Comparison of ENCODE assay signal across 15 mouse cellular contexts in genomic region chr16:93459497-93460240, GRCm38 (mm10).
A peak's percentile ranks its signal among the peaks of the same experiment; 100 is the strongest.
DNase-seq lines count a peak whose midpoint lies in the region; ATAC-seq lines count a peak whose summit lies in the region.
"Had no signal": no experiment of that assay in that cellular context is flagged by ENCODE, and none has a peak within 500 bp of the region (broad histone marks: within the 10 kb centered on the region; RNA-seq: fewer than 3 reads in every experiment).

No protein-coding gene starts in this region.

- peaks cover 12% of the 10 kb centered on the region for H3K4me1 ChIP-seq in forebrain, embryonic 12.5 days
- H3K4me1 ChIP-seq in forebrain, embryonic 11.5 days (replicated peaks; ENCODE audit: control insufficient read depth, insufficient read depth, low read length), result no peaks in the 10 kb centered on the region; the same call in 1 of the 2 replicates
- peaks cover 10% of the 10 kb centered on the region; the same call in 1 of the 2 replicates for H3K4me1 ChIP-seq in kidney, embryonic 14.5 days (ENCODE audit: control insufficient read depth, insufficient read depth, low read length)
- peaks cover 54% of the 10 kb centered on the region for H3K4me1 ChIP-seq in embryonic facial prominence, embryonic 10.5 days
- H3K4me1 ChIP-seq in limb, embryonic 10.5 days, result peaks cover 46% of the 10 kb centered on the region
- H3K4me1 ChIP-seq: intestine, embryonic 15.5 days; liver, embryonic 13.5 days had no signal

- H3K27me3 ChIP-seq in forebrain, embryonic 12.5 days, result peaks cover 5% of the 10 kb centered on the region; the same call in 1 of the 2 replicates
- no peaks in the 10 kb centered on the region for H3K27me3 ChIP-seq in forebrain, embryonic 11.5 days (ENCODE audit: control insufficient read depth, insufficient read depth, low read length)
- H3K27me3 ChIP-seq in kidney, embryonic 14.5 days (ENCODE audit: control insufficient read depth, insufficient read depth, low read length), result no peaks in the 10 kb centered on the region
- H3K27me3 ChIP-seq in embryonic facial prominence, embryonic 10.5 days (replicated peaks; ENCODE audit: low read depth, poor library complexity, severe bottlenecking), result peaks cover 24% of the 10 kb centered on the region; the same call in 1 of the 2 replicates
- H3K27me3 ChIP-seq in limb, embryonic 10.5 days (ENCODE audit: low read depth, poor library complexity, severe bottlenecking), result peaks cover 20% of the 10 kb centered on the region
- H3K27me3 ChIP-seq: intestine, embryonic 15.5 days had no signal

- H3K36me3 ChIP-seq in forebrain, embryonic 12.5 days (replicated peaks), result no peaks in the 10 kb centered on the region
- H3K36me3 ChIP-seq in forebrain, embryonic 11.5 days (ENCODE audit: control insufficient read depth, insufficient read depth, low read length), result no peaks in the 10 kb centered on the region
- no peaks in the 10 kb centered on the region for H3K36me3 ChIP-seq in kidney, embryonic 14.5 days (ENCODE audit: control insufficient read depth, insufficient read depth, low read length)
- no peaks in the 10 kb centered on the region for H3K36me3 ChIP-seq in embryonic facial prominence, embryonic 10.5 days (replicated peaks)
- H3K36me3 ChIP-seq in limb, embryonic 10.5 days, result no peaks in the 10 kb centered on the region
- H3K36me3 ChIP-seq: intestine, embryonic 15.5 days; liver, embryonic 13.5 days had no signal

- DNase-seq in forebrain, embryonic 11.5 days (ENCODE audit: low spot score), result no peak
- DNase-seq in kidney, postnatal 14 days, result no peak
- DNase-seq in embryonic facial prominence, embryonic 10.5 days (ENCODE audit: low spot score), result peak; percentile 16
- peak; percentile 28 for DNase-seq in limb, embryonic 10.5 days (ENCODE audit: low spot score)
- DNase-seq in kidney, adult 8-10 months, result no peak
- DNase-seq: adrenal gland, postnatal 36 days; heart, postnatal 10 days; layer of hippocampus, adult 9-11 months; liver, embryonic 13.5 days; lung, postnatal 10 days; thymus, postnatal 14 days had no signal

- 0 out of 2 replicates have a peak, but pooled peaks have one; percentile 27 for ATAC-seq in forebrain, embryonic 12.5 days (ENCODE audit: low FRiP score)
- ATAC-seq in forebrain, embryonic 11.5 days (replicated peaks; ENCODE audit: low FRiP score), result no peak
- ATAC-seq in kidney, embryonic 14.5 days (ENCODE audit: low FRiP score, low TSS enrichment), result no peak
- no peak for ATAC-seq in erythroid progenitor cell, adult 5-6 weeks (replicated peaks; ENCODE audit: low FRiP score, poor library complexity, severe bottlenecking)
- ATAC-seq: intestine, embryonic 15.5 days had no signal

- H3K4me3 ChIP-seq in forebrain, embryonic 12.5 days (replicated peaks), result no peak overlapping the region
- H3K4me3 ChIP-seq in forebrain, embryonic 11.5 days (ENCODE audit: low read depth, low read length), result no peak overlapping the region
- H3K4me3 ChIP-seq in kidney, embryonic 14.5 days (ENCODE audit: low read length), result no peak overlapping the region
- H3K4me3 ChIP-seq in embryonic facial prominence, embryonic 10.5 days, result no peak overlapping the region
- H3K4me3 ChIP-seq in limb, embryonic 10.5 days, result no peak overlapping the region
- H3K4me3 ChIP-seq: intestine, embryonic 15.5 days; liver, embryonic 13.5 days had no signal

- H3K9ac ChIP-seq in forebrain, embryonic 12.5 days, result no peak overlapping the region
- no peak overlapping the region for H3K9ac ChIP-seq in forebrain, embryonic 11.5 days (ENCODE audit: low read length)
- no peak overlapping the region for H3K9ac ChIP-seq in kidney, embryonic 14.5 days (ENCODE audit: low read depth, low read length)
- H3K9ac ChIP-seq: intestine, embryonic 15.5 days; liver, embryonic 13.5 days had no signal

- 0 out of 2 replicates have a peak overlapping the region, but pooled peaks have one; percentile 13 for H3K27ac ChIP-seq in forebrain, embryonic 12.5 days
- no peak overlapping the region for H3K27ac ChIP-seq in forebrain, embryonic 11.5 days (ENCODE audit: low read depth, low read length)
- H3K27ac ChIP-seq in kidney, embryonic 14.5 days (ENCODE audit: low read depth, low read length), result no peak overlapping the region
- peak overlapping the region; percentile 57; the same call in 1 of the 2 replicates for H3K27ac ChIP-seq in embryonic facial prominence, embryonic 10.5 days (replicated peaks)
- peak overlapping the region; percentile 73; the same call in 1 of the 2 replicates for H3K27ac ChIP-seq in limb, embryonic 10.5 days
- H3K27ac ChIP-seq: intestine, embryonic 15.5 days; liver, embryonic 13.5 days had no signal

- 63% methylated on average over 12 of the region's 12 CpGs for WGBS in forebrain, embryonic 12.5 days
- WGBS in forebrain, embryonic 11.5 days, result 66% methylated on average over 12 of the region's 12 CpGs
- WGBS in kidney, embryonic 14.5 days, result 51% methylated on average over 12 of the region's 12 CpGs
- 52% methylated on average over 12 of the region's 12 CpGs for WGBS in embryonic facial prominence, embryonic 10.5 days
- WGBS in limb, embryonic 10.5 days, result 53% methylated on average over 12 of the region's 12 CpGs

- no peaks in the 10 kb centered on the region for H3K9me3 ChIP-seq in forebrain, embryonic 12.5 days
- H3K9me3 ChIP-seq in forebrain, embryonic 11.5 days (ENCODE audit: control insufficient read depth, low read length), result no peaks in the 10 kb centered on the region
- H3K9me3 ChIP-seq in kidney, embryonic 14.5 days (ENCODE audit: control insufficient read depth, low read length), result no peaks in the 10 kb centered on the region
- no peaks in the 10 kb centered on the region for H3K9me3 ChIP-seq in embryonic facial prominence, embryonic 10.5 days
- H3K9me3 ChIP-seq in limb, embryonic 10.5 days (replicated peaks), result no peaks in the 10 kb centered on the region
- H3K9me3 ChIP-seq: intestine, embryonic 15.5 days; liver, embryonic 13.5 days had no signal

- H3K4me2 ChIP-seq in forebrain, embryonic 12.5 days, result no peak overlapping the region
- no peak overlapping the region for H3K4me2 ChIP-seq in forebrain, embryonic 11.5 days (ENCODE audit: low read depth, low read length, severe bottlenecking)
- peak overlapping the region; percentile 17; the same call in 1 of the 2 replicates for H3K4me2 ChIP-seq in kidney, embryonic 14.5 days (replicated peaks; ENCODE audit: low read depth, low read length)
- H3K4me2 ChIP-seq: intestine, embryonic 15.5 days; liver, embryonic 13.5 days had no signal

Comparison
In these comparisons a context has a peak if more than half of its experiments do, and no peak if none do; other contexts are left out.
1. H3K27ac ChIP-seq: peak in forebrain, embryonic 12.5 days (single experiment), embryonic facial prominence, embryonic 10.5 days (single experiment) and limb, embryonic 10.5 days (single experiment); none in forebrain, embryonic 11.5 days (single experiment) and kidney, embryonic 14.5 days (single experiment).
2. DNase-seq: peak in embryonic facial prominence, embryonic 10.5 days (single experiment) and limb, embryonic 10.5 days (single experiment); none in forebrain, embryonic 11.5 days (single experiment), kidney, postnatal 14 days (single experiment) and kidney, adult 8-10 months (0 of 2).